Mouse (Mus musculus): Measurements from ENCODE around the gene Szt2.

The Szt2 gene

GRCm38 (mm10) chr4:118357504-118357903 lies 51.6 kb downstream of the Szt2 start:
- DNase-seq (ENCODE audit: low spot score), result no peak

GRCm38 (mm10) chr4:118356738-118357137 lies 52.3 kb downstream of the Szt2 start:
- DNase-seq (ENCODE audit: low spot score), result no peak

DNA sequence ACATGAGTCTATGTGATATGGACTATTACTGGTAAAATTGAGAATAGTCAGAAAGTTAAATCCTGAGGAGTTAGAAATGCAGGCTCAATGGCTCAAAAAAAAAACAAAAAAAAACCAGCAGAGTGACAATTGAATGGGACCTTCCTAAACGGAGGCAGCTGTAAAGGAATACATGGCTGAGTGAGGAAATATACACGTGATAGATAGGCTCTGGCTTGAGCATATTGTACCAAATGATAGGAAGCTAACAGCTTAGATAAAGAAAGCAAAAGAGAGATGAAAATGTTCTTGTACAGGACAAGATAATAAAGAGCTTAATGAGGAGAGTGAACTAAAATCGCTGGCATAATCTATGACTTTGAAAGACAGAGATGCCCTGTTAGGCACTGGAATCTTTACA lies 54.8 kb downstream of the Szt2 start:
- DNase-seq (ENCODE audit: low spot score), result no peak

- no peak for DNase-seq (ENCODE audit: low spot score)
These were observed 55.4 kb downstream of the Szt2 start for GRCm38 (mm10) chr4:118353689-118354088.

DNA sequence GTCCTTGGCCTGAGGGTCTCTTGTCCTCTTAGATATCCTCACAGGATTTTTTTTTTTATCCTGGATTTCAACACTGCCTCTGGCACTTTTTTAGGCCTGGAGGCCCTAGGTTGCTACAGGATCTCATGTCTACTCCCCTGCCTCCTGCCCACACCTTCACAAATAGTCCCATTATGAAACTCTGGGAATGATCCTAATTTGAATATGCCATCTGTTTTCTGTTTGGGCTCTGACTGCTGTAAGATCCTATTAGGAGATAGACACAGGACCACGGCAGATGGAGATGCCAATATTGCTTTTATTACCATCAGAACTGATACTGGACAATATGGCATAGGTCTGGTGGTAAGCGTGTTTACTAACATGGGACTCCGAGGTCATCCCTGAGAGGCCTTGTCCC lies 57.2 kb downstream of the Szt2 start:
- no peak for DNase-seq (ENCODE audit: low spot score)

DNA sequence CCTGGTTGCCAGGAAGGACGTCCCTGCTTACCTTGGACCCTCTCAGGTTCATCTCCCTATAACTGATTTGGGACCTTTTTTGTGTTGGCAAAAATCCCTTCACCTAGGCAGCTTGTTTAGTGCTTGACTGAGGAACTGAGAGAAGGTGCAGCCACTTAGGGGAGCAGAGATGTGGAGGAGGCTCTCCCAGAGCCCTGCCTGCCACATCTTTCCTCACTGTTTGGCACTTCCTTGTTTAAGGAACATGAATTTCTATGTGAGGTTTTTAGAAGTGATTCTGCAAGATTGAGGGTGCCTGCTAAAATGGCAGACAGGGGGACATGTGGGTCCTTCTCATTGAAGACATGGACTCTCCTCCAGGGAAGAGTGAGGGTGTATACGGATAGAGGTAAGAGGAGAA lies 58.2 kb downstream of the Szt2 start:
- no peak for DNase-seq (ENCODE audit: low spot score)

GRCm38 (mm10) chr4:118347529-118348309 lies 61.4 kb downstream of the Szt2 start:
- no peak for DNase-seq (ENCODE audit: low spot score)

- no peak for DNase-seq (ENCODE audit: low spot score)
These were observed 67.6 kb downstream of the Szt2 start for GRCm38 (mm10) chr4:118341447-118341846.

DNA sequence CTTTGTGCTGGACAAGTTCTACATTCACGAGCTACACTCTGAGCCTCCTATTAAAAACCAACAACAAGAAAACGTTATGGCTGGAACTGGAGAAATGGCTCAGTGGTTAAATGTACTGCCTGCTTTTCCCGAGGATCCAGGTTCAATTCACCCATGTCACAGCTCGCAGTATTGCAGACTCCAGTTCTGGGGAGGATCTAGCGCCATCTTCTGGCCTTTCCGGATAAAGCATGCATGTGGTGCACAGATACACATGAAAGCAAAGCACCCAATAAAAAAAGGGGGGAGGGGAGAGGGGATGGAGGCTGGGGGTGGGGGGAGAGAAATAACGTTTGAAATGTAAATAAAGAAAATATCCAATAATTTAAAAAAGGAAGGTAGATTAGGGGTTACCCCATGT lies 72.4 kb downstream of the Szt2 start:
- peak; percentile 26 for DNase-seq (ENCODE audit: low spot score)

DNA sequence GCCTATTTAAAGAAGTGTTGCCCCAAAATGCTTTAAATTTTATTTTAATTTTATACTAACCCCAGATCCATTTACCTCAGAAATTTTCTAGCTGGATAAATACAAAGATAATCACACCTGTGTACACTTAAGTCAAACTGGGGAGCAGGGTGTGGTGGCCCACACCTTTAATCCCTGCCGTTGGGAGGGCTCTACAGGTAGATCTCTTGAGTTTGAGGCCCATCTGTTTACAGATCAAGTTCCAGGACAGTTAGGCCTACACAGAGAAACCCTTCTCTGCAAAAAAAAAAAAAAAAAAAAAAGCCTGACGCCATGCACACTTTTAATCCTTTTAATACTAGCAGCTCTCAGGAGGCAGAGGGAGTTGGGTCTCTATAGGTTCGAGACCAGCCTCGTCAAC lies 73.1 kb downstream of the Szt2 start:
- no peak for DNase-seq (ENCODE audit: low spot score)

DNA sequence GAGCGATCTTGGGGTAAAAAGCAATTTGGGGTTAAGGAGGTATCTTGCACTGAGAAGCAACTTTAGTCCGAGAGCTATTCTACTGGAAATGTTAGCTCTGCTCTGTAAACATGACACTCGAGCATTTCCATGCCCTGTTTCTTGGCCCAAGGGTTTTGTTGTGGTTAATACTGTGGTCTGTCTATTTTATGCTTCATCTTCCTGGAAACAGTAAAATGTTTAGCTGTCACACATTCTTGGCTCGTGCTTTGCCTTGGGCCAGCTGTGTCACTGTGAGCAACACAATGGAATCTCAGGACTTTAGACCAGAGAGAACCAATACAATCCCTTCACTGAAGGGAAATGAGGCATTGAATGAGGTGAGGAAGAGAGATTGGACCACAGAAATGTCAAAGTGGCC lies 77.3 kb downstream of the Szt2 start:
- DNase-seq (ENCODE audit: low spot score), result peak; percentile 31

DNA sequence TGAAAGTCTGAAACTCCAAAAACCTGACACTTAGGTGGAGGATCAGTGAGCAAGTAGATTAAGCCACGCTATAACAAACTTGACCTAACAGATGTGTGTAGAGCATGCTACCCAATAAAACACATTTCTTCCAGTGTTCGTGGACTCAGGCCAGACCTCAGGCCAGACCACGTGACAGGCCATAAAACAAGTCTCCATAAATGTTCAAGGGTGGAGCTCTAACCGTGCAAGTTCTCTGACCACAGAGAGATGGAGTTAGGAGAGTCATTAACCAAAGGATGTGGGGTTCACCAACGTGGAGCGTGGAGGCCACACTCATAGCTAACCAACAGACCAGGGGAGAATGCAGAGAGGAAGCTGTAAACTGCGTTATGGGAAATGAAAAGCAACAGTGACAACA lies 82.6 kb downstream of the Szt2 start:
- DNase-seq (ENCODE audit: low spot score), result no peak

- DNase-seq (ENCODE audit: low spot score), result peak; percentile 24
These were observed 88.4 kb downstream of the Szt2 start for GRCm38 (mm10) chr4:118320636-118321035.

GRCm38 (mm10) chr4:118319706-118320344 lies 89.2 kb downstream of the Szt2 start:
- no peak for DNase-seq (ENCODE audit: low spot score)

GRCm38 (mm10) chr4:118316662-118317061 lies 92.4 kb downstream of the Szt2 start:
- DNase-seq (ENCODE audit: low spot score), result no peak

- DNase-seq (ENCODE audit: low spot score), result no peak
These were observed 93.8 kb downstream of the Szt2 start for GRCm38 (mm10) chr4:118315286-118315685.
